Mouse (Mus musculus) natural killer cell, adult 2 months (primary cell): ENCODE results near the gene Casp6.

ENCODE experiments used
- DNase-seq, 2 experiments: peaks; one replicate each; pipeline ENCODE4 v3.0.0; 2022; ENCODE audit warnings: low spot score in 2 of 2

The Casp6 gene

GRCm38 (mm10) chr3:129918434-129918833, 17.2 kb downstream of the Casp6 start:
- peak in 1 of 2 experiments; percentile 16 for DNase-seq

DNA sequence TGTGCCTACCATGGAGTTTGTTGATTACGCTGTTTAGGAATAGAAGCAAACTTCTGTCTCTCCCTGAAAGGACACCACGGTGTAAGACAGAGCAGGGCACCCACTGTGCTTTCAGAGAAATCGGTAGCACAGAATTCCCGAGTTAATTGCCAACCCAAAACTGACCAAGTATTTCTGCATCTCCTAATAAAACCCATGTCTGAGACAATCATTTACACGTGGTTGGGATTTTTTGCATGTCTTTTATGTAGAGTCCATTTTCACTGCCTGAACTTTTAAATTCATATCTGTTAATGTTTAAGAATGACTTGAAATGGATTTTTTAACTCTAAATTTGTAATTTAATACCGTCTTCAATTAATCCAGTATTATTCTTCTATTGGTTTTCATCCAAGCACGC, 22.4 kb downstream of the Casp6 start:
- no peak for DNase-seq

GRCm38 (mm10) chr3:129925861-129926260, 24.6 kb downstream of the Casp6 start:
- no peak for DNase-seq

DNA sequence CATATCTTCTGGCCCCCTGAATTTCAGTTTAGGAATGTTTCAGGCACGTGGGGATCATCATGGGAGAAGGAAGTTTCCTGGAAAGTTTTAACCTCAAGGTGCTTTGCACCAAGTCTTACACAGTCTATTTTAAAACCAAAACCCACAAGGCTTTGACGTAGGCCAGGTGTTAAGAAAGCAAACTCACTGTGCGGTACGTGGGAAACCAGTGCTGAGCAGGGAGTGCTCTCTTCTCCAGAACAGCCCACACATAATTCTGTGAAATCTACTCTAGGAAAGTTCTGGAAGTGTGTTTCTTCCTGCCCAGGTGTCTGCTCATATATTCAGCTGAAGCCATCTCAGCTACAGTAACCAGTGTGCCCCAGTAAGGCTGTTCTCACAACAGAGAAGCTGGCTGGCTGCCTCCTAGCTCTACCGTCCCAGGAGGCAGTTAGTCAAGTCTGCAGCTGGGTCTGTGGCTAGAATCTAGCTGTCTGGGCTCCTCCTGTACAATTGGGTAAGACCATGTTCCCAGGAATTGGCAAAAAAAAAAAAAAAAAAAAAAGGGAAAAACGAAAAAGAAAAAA, 29.1 kb downstream of the Casp6 start:
- no peak for DNase-seq

GRCm38 (mm10) chr3:129932443-129932842, 31.2 kb downstream of the Casp6 start:
- DNase-seq, result peak in 1 of 2 experiments; percentile 19

DNA sequence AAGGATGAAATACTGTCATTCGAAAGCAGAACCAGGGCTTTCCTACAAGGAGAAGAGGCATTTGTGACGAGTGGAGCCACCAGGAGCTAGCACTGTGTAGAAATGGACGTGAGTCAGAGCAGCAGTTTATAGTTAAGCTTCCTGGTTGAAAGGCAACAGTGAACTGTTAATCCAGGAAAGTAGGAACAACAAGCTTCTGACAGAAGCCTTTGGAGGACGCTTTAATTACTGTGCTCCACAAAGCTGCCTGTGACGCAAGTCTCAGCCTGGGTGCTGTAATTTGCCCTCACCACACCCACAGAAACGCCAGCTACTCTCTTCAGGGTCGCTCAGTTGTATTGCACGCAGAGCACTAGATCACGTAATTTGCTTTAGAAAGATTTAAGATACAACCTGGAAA, 35.3 kb downstream of the Casp6 start:
- no peak for DNase-seq

DNA sequence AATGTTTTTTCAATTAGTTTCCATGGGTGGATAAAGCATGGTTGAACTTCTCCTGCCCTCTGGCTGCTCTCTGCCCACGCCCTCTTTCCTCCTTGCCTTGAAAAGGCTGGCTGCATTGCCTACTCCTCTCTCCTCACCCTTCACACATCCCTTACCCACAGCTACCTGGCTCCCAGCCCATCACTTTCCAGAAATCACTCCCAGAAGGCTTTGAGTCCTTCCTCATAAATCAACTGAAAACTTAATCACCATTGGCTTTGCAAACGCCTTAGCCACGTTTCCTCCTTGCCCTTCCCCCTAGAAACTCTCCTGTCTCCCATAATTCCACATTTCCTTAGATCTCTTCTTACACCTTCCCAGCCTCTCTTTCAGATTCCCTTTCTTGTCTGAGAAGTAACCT, 36.6 kb downstream of the Casp6 start:
- DNase-seq, result no peak

DNA sequence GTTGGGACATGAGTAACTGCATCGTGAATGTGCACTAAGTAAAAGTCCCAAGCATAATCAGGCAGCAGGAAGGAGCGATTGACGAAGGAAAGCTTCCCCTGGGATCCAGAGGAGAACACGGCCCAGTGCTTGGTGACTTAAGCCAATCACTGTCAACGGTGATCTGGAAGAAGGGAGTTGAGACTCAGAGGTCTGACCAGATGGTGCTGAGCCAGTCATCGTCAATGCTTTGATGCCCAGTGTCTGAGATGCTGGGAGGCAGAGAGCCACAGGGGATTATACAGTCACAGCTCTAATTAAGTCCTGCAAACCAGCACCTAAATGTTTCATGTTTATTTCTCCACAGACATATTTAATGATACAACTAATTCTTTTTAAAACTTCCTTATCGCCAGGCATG, 37.8 kb downstream of the Casp6 start:
- DNase-seq, result no peak

DNA sequence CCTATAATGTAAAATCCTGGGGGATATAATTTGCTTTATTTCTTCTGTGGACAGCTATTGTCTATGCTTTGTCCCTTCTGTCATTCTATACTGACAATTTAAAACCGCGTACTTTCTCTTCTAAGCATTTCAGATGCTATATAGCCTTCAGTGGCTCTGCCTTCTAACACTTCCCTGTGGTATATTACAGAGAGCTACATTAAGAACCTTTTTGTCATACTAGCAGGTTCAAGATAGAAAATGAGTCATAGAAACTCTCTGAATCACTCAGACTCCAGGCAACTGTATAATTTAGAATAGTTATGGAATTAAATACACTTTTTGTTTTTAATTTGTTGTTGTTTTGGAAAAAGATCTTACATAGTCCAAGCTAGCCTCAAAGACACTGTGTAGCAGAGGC, 39.6 kb downstream of the Casp6 start:
- no peak for DNase-seq

DNA sequence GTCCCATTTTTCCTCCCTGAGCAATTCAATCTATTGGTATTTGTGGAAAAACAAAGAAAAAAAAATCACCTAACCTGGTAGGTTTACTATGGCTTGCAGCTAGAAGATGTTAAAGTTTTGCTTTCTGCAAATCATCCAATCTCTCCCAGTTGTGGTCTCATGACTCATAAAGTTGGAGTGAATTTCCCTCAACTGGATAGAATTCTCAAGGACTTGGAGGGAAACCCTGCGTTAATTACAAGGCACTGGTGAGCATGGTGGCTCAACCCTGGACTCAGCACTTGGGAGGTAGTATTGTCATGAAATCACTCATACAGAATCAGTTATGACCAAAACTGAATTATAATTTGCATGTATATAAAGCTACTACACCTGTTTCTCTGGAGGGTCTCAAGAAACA, 40.1 kb downstream of the Casp6 start:
- no peak for DNase-seq

- DNase-seq, result no peak
Measured at GRCm38 (mm10) chr3:129943813-129944212, 42.6 kb downstream of the Casp6 start.

- DNase-seq, result no peak
Measured at GRCm38 (mm10) chr3:129946217-129946914, 45.1 kb downstream of the Casp6 start.

GRCm38 (mm10) chr3:129948359-129948758, 47.1 kb downstream of the Casp6 start:
- DNase-seq, result no peak

GRCm38 (mm10) chr3:129949158-129949773, 48.0 kb downstream of the Casp6 start:
- DNase-seq, result no peak

DNA sequence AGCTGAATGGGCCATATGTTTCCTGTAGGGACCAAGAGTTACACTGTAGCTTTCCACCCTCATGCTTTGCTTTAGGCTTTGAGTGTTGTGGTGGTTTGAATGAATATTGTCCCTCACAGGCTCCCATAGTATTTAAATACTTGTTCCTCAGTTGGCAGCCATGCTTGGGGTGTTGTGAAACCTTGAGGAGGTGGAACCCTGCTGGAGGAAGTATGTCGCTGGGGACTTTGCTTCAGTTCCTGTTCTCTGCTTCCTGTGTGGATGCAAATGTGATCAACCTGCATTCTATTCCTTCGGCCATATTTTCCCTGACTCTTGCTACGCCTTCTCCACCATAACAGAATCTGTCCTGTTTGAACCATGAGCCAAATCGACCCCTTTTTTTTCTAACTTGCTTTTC, 52.1 kb downstream of the Casp6 start:
- no peak for DNase-seq

GRCm38 (mm10) chr3:129962533-129962932, 61.3 kb downstream of the Casp6 start:
- DNase-seq, result no peak
